Mouse (Mus musculus) CD8-positive naive resting alpha-beta T cell, adult 2 months (primary cell): ENCODE results near the gene Strn3.
A peak's percentile ranks its signal among the peaks of the same experiment; 100 is the strongest.
"Not testable (repeated sequence)": the region's sequence is repeated elsewhere in the genome, so short reads cannot be mapped to it uniquely, and the experiment has no call there.

ENCODE experiments used
- DNase-seq, 2 experiments: peaks; one replicate each; pipeline ENCODE4 v3.0.0; 2022; ENCODE audit warnings: low read depth in 2 of 2, low spot score in 2 of 2

Strn3 gene

GRCm38 (mm10) chr12:51694096-51694495 is 2.4 kb upstream of the Strn3 start:
- DNase-seq: no peak

GRCm38 (mm10) chr12:51693419-51693818 is 1.7 kb upstream of the Strn3 start:
- DNase-seq: no peak

GRCm38 (mm10) chr12:51692870-51693269 is 1.2 kb upstream of the Strn3 start:
- DNase-seq: not testable (repeated sequence)

DNA sequence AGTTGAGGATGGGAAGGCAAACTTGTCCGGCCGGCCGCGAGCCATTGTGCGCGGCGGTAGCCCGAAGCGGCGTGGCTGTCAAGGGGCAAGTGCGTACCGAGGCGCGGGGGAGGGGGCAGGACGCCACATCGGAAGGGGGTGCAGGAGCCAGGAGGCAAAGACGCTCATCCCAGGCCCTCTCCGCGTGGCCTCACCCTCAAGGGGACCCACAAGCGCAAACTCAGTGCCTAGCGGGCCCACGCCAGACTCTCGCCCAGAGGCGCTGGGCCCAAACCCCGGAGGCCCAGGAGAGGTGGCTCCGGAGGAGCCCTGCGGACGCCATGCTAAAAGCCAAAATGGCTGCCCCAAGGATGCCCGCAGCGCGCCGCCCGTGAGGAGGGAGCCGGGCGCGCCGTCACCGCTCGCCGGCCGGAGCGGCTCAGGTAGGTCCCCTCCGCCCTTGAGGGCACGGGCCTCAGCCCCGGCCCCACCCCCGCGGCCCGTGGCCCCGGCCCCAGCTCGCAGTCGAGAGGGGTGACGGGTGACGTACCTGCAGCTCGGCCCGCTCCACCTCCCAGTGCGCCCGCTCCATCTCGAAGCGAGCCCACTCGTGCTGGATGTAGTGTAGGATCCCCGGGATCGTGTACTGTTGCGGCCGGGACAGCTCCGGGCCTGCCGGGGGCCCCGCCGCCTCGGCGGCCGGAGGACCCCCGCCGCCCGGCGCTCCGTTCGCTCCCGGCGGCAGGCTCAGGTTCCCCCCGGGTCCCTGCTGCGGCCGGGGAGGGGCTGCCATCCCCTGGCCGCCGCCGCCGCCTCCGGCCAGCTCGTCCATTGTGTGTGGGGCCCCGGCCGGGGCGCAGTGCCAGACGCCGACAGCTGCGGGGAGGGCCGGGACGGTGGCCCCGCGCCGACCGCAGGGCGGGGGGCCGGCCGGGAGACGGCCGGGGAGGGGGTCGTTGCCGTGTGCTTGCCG is 528 bp downstream of the Strn3 start, which contains the start of gene Ap4s1:
Gene Ap4s1 (plus strand): TSS at position 141 of the 952 bp plus-strand sequence.
- DNase-seq: peak; percentile 57 to 62

DNA sequence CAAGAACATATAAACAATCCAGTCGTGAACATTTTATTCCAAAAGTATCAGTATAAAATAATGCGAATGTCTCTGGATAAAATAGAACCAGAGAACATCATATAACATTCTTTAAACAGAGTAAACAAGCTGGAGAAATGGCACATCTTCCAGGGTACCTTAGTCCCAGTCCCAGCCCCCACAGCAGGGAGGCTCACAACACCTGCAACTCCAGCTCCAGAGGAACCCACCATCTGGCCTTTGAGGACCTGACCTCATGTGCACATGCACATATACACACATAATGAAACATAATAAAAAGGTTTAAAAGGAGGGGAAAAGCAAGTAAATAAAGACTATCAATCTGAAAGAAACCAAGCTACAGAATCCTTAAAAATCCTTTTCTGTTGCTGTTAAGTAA is 3.2 kb downstream of the Strn3 start:
- DNase-seq: no peak

GRCm38 (mm10) chr12:51678844-51679243 is 12.9 kb downstream of the Strn3 start:
- no peak for DNase-seq

DNA sequence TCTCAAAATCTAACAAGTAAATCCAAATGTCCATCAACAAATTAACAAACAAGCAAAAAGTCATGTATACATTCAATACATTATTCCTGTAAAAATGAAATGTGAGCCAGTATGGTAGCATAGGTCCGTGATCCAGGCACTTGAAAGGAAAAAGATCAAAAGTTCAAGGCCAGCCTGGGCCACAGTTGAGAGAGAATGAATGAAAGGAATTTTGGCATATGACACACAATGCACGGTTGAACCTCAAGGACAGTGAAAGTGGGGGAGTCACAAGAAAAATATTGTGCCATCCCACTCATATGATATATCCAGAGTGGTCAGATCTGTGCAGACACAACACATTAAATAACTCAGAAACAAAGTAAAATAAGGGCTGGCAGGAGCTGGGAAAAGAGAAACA is 15.3 kb downstream of the Strn3 start:
- no peak for DNase-seq

GRCm38 (mm10) chr12:51673270-51673669 is 18.4 kb downstream of the Strn3 start:
- no peak for DNase-seq

- DNase-seq: no peak
These were observed 20.3 kb downstream of the Strn3 start for GRCm38 (mm10) chr12:51671231-51671891.

GRCm38 (mm10) chr12:51666708-51667430 is 24.8 kb downstream of the Strn3 start:
- peak in 1 of 2 experiments; percentile 11 for DNase-seq

DNA sequence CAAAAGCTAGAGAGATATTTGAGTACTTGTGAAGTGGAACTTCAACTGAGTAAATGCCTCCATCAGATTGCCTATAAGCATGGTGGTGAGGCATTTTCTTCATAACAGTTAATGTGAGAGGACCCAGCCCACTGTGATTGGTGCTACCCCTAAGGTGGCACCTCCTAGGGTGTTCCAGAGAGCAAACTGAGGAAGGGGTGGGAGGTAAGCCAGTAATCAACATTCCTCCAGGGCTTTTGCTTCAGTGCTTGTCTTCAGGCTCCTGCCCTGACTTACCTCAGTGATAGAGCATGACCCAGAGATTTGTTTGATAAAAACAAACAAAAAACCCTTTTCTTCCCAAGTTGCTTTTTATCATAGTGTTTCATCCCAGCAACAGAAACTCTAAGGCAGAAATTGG is 27.8 kb downstream of the Strn3 start:
- no peak for DNase-seq

DNA sequence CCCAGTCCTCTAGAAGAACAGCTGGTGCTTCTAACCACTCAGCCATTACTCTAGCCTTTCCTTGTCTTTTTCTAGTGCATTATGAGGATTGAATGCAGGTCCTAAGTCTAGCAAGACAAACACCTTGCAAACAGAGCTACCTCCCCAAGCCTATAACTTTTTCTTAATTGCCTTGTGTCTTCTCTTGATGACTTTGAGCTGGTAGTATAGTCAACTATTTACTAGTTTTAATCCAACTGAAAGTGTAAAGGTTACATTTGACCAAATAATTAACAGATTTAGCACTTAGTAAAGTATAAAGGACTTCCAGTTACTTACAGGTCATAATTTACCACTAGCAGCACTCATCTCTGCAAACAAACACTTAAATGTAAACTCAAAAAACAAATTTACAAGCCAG is 28.7 kb downstream of the Strn3 start:
- no peak for DNase-seq

DNA sequence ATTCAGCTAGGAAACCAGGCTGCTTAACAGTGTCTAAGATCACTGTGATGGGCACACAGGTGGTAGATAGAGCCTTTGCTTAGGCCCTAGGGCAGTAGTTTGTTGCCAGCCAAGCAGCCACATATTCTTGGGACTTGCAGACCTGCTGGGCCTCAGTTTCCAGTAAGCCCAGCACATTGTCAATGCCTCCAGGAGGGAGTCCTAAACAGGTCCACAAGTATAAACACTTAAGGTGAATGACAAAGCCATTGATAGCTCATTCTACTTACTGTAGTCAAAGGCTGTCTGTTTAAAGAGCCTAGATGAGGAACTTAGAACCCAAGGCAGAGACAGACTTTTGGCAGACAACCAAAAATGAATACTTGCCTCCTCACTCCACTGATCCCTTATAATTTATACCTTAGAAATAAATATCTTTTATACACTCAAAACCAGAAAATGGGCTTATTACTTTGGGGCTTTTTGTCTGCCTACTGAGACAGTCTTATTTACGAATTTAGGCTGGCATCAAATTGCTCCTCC is 35.7 kb downstream of the Strn3 start:
- DNase-seq: no peak

DNA sequence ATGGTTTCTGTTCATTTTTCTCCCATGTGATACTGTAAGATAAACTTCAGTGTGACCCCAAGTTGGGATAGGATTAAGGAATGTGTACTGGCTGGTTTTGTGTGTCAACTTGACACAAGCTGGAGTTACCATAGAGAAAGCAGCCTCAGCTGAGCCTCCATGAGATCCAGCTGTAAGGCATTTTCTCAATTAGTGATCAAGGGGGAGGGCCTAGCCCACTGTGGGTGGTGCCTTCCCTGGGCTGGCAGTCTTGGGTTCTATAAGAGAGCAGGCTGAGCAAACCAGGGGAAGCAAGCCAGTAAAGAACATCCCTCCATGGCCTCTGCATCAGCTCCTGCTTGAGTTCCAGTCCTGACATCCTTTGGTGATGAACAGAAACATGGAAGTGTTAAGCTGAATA is 42.3 kb downstream of the Strn3 start:
- not testable (repeated sequence) for DNase-seq

DNA sequence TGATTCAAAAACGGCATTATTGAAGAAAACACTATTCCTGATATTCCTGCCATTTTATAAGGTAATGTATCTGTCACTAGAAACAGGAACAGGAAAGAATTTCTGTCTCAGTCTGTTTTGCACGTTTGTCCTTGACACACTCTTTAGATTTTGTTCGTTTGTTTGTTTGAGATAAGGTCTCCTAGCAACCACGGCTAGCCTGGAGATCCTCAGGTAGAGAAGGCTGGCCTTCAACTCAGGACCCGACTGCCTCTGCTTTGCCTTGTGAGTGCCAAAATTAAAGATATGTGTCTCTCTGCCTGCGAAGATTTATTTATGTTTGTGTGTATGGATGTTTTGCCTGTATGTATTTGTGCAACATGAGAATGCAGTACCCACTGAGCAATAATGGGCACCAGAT is 49.8 kb downstream of the Strn3 start:
- DNase-seq: no peak

- no peak for DNase-seq
These were observed 54.8 kb downstream of the Strn3 start for GRCm38 (mm10) chr12:51636689-51637470.

- no peak for DNase-seq
These were observed 55.4 kb downstream of the Strn3 start for GRCm38 (mm10) chr12:51636260-51636659.

DNA sequence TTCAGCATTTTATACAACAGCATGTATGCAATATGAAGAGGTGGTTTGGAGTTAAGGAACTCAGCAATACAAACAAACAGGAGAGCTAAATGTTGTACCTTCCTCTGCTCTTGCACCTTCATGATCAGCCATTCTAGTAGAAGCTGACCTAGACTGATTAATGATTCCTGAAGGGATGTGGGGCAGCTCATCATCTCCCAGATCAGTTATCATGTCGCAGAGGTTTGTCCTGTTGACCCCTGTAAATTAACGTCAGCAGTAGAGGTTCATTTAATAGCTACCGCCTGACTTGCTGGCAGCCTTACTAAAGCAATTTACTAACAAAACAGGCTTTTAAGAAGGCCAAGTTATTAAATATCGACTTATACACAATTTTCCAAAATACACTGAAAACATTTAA is 58.2 kb downstream of the Strn3 start:
- DNase-seq: no peak

- no peak for DNase-seq
These were observed 68.4 kb downstream of the Strn3 start for GRCm38 (mm10) chr12:51623366-51623694.

DNA sequence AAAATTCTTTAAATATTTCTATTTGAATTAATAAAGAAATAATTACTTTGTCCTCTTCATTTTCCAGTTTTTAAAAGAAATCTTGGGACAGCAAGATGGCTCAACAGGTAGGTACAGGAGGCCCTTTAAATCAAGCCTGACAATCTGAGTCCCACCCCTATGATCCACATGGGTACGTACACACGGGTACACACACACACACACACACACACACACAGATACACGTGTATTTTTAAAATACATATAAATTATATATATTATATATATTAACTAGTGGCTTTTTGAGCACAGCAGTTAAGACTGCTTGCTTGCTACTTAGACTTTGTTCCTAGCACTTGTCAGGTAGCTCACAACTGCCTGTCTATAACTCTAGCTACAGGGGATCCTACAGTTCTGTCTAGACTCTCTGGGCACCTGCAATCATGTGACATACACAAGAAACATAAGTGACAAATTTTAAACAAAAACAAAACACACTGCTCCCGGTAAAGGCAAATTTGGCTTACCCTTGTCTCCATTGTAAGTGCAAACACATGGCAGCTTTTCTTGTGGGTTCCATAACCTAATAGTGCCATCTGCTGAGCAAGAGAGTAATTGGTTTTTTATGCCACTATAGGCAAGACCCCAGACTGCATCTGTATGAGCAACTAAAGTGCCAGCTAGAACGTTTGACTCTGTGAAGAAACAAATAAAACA is 68.9 kb downstream of the Strn3 start:
- no peak for DNase-seq
